Mouse (Mus musculus): ENCODE measurements around the gene Klkb1. TPM values are rescaled to one million over a fixed set of nuclear protein-coding genes. Genes with fewer than 3 reads are reported as not detected.
A peak's percentile ranks its signal among the peaks of the same experiment; 100 is the strongest.

The Klkb1 gene
- polyA plus RNA-seq, 1 experiment: 0.85 TPM

DNA sequence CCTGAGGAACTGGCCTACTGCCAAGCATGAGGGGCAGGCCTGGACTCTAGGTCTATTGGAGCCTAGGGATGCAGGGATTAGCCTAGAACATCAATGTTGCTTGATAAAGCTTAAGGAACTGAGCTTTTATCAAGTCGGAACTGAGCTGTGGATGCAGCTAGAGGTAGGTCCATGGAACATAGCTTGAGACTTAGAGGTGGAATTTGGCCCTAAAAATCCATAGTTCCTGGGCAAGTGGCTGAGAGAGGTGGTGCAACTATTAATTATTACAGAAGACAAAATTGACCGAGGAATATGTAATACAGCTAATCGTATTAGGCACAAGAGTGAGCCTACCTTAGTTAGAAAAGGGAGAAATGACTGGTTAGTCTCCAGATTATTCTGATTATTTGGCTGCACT is 9.7 kb upstream of the Klkb1 start:
- Histone ChIP-seq H3K27me3 (ENCODE audit: control insufficient read depth, insufficient read depth, low read length) (no peaks in the 10 kb centered on the region), H3K4me3 (ENCODE audit: control insufficient read depth, low read depth, low read length) (no peak overlapping the region), H3K27ac (ENCODE audit: control insufficient read depth, insufficient read depth, low read depth, low read length) (no peak overlapping the region), H3K4me1 (ENCODE audit: control insufficient read depth, insufficient read depth, low read length) (no peaks in the 10 kb centered on the region), H3K36me3 (ENCODE audit: control insufficient read depth, insufficient read depth, low read length) (no peaks in the 10 kb centered on the region)
- TF ChIP-seq POLR2A (IDR thresholded peaks at IDR 0.05; ENCODE audit: control insufficient read depth, low read depth, low read length) (no peak), CTCF (IDR thresholded peaks at IDR 0.05; ENCODE audit: control insufficient read depth, insufficient read depth, insufficient replicate concordance, low read depth, low read length) (no peak)

DNA sequence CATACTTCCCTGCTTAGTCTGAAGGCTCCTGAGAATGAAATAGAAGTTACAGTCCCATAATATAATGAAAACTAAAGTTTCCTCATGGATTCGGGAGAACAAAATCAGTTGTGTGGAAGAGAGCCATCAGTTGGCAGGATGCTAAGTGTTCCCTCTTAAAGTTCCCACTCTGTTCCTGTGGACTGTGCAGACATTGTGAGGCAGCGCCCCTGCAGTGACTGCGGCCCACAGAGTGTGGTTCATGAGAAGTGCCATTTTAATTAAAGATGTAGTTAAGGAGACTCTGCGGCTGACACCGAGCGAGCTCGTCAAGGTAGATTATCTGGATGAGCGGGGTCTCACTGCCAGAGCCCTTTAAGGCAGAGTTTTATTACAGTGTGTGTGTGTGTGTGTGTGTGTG is 7.7 kb upstream of the Klkb1 start:
- no peak for TF ChIP-seq CTCF (IDR thresholded peaks at IDR 0.05; ENCODE audit: control insufficient read depth, insufficient read depth, insufficient replicate concordance, low read depth, low read length)
- Histone ChIP-seq H3K27me3 (ENCODE audit: control insufficient read depth, insufficient read depth, low read length) (no peaks in the 10 kb centered on the region), H3K27ac (ENCODE audit: control insufficient read depth, insufficient read depth, low read depth, low read length) (no peak overlapping the region), H3K4me3 (ENCODE audit: control insufficient read depth, low read depth, low read length) (no peak overlapping the region), H3K4me1 (ENCODE audit: control insufficient read depth, insufficient read depth, low read length) (no peaks in the 10 kb centered on the region), H3K36me3 (ENCODE audit: control insufficient read depth, insufficient read depth, low read length) (no peaks in the 10 kb centered on the region)

DNA sequence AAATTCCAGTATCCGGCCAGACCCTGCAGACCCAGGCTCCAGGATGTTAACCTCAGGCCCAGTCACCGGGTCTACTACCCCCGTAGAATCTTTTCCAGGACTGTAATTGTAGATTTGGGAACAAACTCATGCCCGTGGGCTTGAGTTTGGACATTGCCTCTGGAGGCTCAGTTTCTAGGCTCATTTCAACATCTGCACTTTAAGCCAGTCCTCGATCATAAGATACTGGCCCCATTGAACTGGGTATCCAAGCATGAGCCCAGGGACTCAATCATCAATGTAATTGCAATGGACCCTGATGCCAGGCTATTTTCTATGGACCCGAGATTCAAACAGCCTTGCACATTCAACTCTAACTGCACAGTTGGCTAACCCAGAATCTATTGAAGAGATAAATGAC is 617 bp upstream of the Klkb1 start:
- Histone ChIP-seq H3K27me3 (ENCODE audit: control insufficient read depth, insufficient read depth, low read length) (no peaks in the 10 kb centered on the region), H3K4me1 (ENCODE audit: control insufficient read depth, insufficient read depth, low read length) (no peaks in the 10 kb centered on the region), H3K27ac (ENCODE audit: control insufficient read depth, insufficient read depth, low read depth, low read length) (no peak overlapping the region), H3K36me3 (ENCODE audit: control insufficient read depth, insufficient read depth, low read length) (no peaks in the 10 kb centered on the region), H3K4me3 (ENCODE audit: control insufficient read depth, low read depth, low read length) (no peak overlapping the region)
- no peak for TF ChIP-seq CTCF (IDR thresholded peaks at IDR 0.05; ENCODE audit: control insufficient read depth, insufficient read depth, insufficient replicate concordance, low read depth, low read length)
- TF ChIP-seq POLR2A (IDR thresholded peaks at IDR 0.05; ENCODE audit: control insufficient read depth, low read depth, low read length): no peak

DNA sequence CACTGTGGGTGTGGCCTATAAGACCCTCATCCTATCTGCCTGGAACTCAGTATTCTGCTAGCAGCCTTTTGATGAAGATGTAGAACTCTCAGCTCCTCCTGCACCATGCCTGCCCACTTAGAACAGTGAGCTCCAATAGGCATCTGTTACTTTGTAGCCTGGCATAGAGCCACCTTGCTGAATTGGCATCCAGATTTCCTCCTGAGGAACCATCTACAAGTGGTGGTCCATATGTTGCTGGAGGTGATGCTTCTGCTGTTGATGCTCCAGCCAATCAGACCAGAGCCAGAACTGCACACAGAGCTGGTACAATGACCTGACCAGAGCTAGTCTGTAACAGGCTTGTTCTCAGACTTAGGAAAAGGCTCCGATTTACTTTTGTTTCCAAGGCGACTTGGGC is 2.9 kb downstream of the Klkb1 start:
- no peak overlapping the region for H3K4me3 ChIP-seq (ENCODE audit: control insufficient read depth, low read depth, low read length)
- no peak overlapping the region for H3K27ac ChIP-seq (ENCODE audit: control insufficient read depth, insufficient read depth, low read depth, low read length)
- H3K27me3 ChIP-seq (ENCODE audit: control insufficient read depth, insufficient read depth, low read length): no peaks in the 10 kb centered on the region
- TF ChIP-seq CTCF (IDR thresholded peaks at IDR 0.05; ENCODE audit: control insufficient read depth, insufficient read depth, insufficient replicate concordance, low read depth, low read length): no peak
- no peak for TF ChIP-seq POLR2A (IDR thresholded peaks at IDR 0.05; ENCODE audit: control insufficient read depth, low read depth, low read length)
- H3K36me3 ChIP-seq (ENCODE audit: control insufficient read depth, insufficient read depth, low read length): no peaks in the 10 kb centered on the region
- no peaks in the 10 kb centered on the region for H3K4me1 ChIP-seq (ENCODE audit: control insufficient read depth, insufficient read depth, low read length)

DNA sequence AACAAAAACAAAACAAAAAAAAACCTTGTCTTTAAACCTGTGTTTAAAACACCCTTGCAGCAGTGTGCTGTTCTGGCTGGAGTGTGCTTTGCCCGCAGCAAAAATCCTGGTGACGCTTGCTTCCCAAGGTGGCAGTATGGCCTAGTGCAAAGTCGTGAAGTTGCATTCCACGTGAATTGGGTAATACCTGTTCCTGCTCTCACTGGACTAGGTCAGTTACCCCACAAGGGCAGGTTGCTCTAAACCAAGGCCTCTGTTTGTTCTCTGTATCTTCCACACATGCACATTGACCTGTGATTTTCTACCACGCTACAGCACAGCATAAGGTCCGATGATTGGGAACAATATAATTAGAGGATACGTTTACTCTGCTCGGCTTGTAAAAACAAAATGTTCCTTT is 13.0 kb downstream of the Klkb1 start:
- Histone ChIP-seq H3K27me3 (ENCODE audit: control insufficient read depth, insufficient read depth, low read length) (no peaks in the 10 kb centered on the region), H3K27ac (ENCODE audit: control insufficient read depth, insufficient read depth, low read depth, low read length) (no peak overlapping the region), H3K36me3 (ENCODE audit: control insufficient read depth, insufficient read depth, low read length) (no peaks in the 10 kb centered on the region), H3K4me3 (ENCODE audit: control insufficient read depth, low read depth, low read length) (no peak overlapping the region), H3K4me1 (ENCODE audit: control insufficient read depth, insufficient read depth, low read length) (no peaks in the 10 kb centered on the region; the same call in 1 of the 2 replicates)
- TF ChIP-seq POLR2A (IDR thresholded peaks at IDR 0.05; ENCODE audit: control insufficient read depth, low read depth, low read length) (no peak), CTCF (IDR thresholded peaks at IDR 0.05; ENCODE audit: control insufficient read depth, insufficient read depth, insufficient replicate concordance, low read depth, low read length) (no peak)

DNA sequence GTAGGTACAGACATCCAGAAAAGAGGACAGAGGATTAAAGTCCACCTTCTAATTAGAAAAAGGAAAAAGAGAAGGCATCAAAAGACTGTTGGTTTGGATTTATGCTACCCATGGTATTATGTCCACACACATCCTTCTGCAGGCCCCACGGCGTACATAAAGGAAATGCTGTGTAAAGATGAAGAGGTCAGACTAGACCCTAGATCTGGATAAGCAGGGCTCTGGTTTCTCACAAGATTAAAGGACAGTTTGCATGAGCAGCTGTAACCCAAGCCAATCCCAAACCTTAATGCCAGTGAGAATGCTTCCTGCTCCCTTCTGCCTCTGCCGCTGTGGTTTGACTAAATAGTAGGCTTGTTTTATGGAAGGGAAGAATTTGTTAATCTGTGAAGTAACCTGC is 17.2 kb downstream of the Klkb1 start:
- no peak for TF ChIP-seq POLR2A (IDR thresholded peaks at IDR 0.05; ENCODE audit: control insufficient read depth, low read depth, low read length)
- no peaks in the 10 kb centered on the region; the same call in 1 of the 2 replicates for H3K4me1 ChIP-seq (ENCODE audit: control insufficient read depth, insufficient read depth, low read length)
- H3K27ac ChIP-seq (ENCODE audit: control insufficient read depth, insufficient read depth, low read depth, low read length): no peak overlapping the region
- no peaks in the 10 kb centered on the region for H3K27me3 ChIP-seq (ENCODE audit: control insufficient read depth, insufficient read depth, low read length)
- no peaks in the 10 kb centered on the region for H3K36me3 ChIP-seq (ENCODE audit: control insufficient read depth, insufficient read depth, low read length)
- peak overlapping the region; percentile 83 for H3K4me3 ChIP-seq (ENCODE audit: control insufficient read depth, low read depth, low read length)

DNA sequence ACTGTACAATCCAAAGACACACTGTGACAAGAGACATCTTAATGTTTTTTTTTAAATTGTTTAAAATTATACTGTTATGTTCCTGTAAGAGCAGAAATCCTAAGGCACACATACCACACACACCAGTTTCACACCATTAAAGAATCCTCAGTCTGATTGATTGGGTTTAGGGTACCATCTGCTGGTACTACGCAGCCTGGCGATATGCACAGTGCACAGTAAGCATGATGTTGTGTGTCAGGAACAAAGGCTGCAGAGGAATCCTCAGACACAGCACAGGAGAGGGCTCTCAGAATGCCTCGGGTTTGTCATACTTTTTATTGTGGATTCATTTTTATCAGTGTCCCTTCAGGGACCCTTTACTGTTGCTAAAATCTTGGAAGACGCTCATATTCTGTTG is 20.3 kb downstream of the Klkb1 start:
- Histone ChIP-seq H3K36me3 (ENCODE audit: control insufficient read depth, insufficient read depth, low read length) (no peaks in the 10 kb centered on the region), H3K4me1 (ENCODE audit: control insufficient read depth, insufficient read depth, low read length) (no peaks in the 10 kb centered on the region; the same call in 1 of the 2 replicates), H3K27me3 (ENCODE audit: control insufficient read depth, insufficient read depth, low read length) (no peaks in the 10 kb centered on the region), H3K27ac (ENCODE audit: control insufficient read depth, insufficient read depth, low read depth, low read length) (no peak overlapping the region), H3K4me3 (ENCODE audit: control insufficient read depth, low read depth, low read length) (no peak overlapping the region)
- TF ChIP-seq POLR2A (IDR thresholded peaks at IDR 0.05; ENCODE audit: control insufficient read depth, low read depth, low read length) (no peak), CTCF (IDR thresholded peaks at IDR 0.05; ENCODE audit: control insufficient read depth, insufficient read depth, insufficient replicate concordance, low read depth, low read length) (no peak)

DNA sequence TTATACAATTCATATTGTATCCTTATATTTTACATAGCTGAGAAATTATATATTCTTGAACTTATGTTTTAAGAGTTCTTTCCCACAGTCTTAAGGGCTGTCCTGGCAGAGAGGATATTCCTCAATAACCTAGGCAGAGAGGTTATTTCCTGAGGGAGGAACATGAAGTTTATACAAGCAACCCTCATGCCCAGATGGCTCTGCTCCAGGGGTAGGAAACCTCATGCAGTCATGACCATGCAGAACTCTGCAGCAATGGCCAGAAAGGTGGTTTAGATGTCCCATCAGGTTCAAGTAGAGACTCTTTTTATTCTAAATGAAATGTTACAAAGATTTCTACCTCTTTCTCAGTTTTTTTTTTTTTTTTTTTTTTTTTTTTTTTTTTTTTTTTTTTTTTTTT is 25.6 kb downstream of the Klkb1 start:
- H3K4me1 ChIP-seq (ENCODE audit: control insufficient read depth, insufficient read depth, low read length): no peaks in the 10 kb centered on the region
- TF ChIP-seq POLR2A (IDR thresholded peaks at IDR 0.05; ENCODE audit: control insufficient read depth, low read depth, low read length): no peak
- TF ChIP-seq CTCF (IDR thresholded peaks at IDR 0.05; ENCODE audit: control insufficient read depth, insufficient read depth, insufficient replicate concordance, low read depth, low read length): no peak

More for the DNA sequence above, 25.6 kb downstream of the Klkb1 start:
- Histone ChIP-seq H3K27me3 (ENCODE audit: control insufficient read depth, insufficient read depth, low read length) (no peaks in the 10 kb centered on the region), H3K4me3 (ENCODE audit: control insufficient read depth, low read depth, low read length) (no peak overlapping the region), H3K36me3 (ENCODE audit: control insufficient read depth, insufficient read depth, low read length) (no peaks in the 10 kb centered on the region), H3K27ac (ENCODE audit: control insufficient read depth, insufficient read depth, low read depth, low read length) (no peak overlapping the region)

All from testis, adult 2 months (tissue).